Mouse (Mus musculus) heart, postnatal 10 days (tissue): ENCODE results near the gene Gsn. TPM values are rescaled to one million over a fixed set of nuclear protein-coding genes. Genes with fewer than 3 reads are reported as not detected.
A peak's percentile ranks its signal among the peaks of the same experiment; 100 is the strongest.

Source experiments
- DNase-seq, 2 experiments: peaks; one replicate each; pipeline ENCODE4 v3.0.0; 2021
- intact Hi-C: fragments of 180-260 bp; cut with DNase I; formaldehyde crosslinking; loops from one replicate; pipeline ENCODE4 v1.15.1; 2025
- total RNA-seq, 2 experiments: library from RNA; stranded (reverse); gene quantifications; 2 replicates each; pipeline ENCODE4 v1.2.3; 2021

The Gsn gene
- total RNA-seq, 2 experiments from 2014 or later, result 213 to 249 TPM

- intact Hi-C loops, result no loop called here
- DNase-seq, result no peak
These were observed 62.2 kb downstream of the Gsn start for GRCm38 (mm10) chr2:35318405-35318804.

- DNase-seq, result no peak
- intact Hi-C loops, result no loop called here
These were observed 64.2 kb downstream of the Gsn start for GRCm38 (mm10) chr2:35320399-35320798.

GRCm38 (mm10) chr2:35322404-35323164 is 66.4 kb downstream of the Gsn start:
- intact Hi-C loops, result no loop called here
- peak; percentile 88 to 89 for DNase-seq

- intact Hi-C loops, result no loop called here
- no peak for DNase-seq
These were observed 69.8 kb downstream of the Gsn start for GRCm38 (mm10) chr2:35325930-35326329.

DNA sequence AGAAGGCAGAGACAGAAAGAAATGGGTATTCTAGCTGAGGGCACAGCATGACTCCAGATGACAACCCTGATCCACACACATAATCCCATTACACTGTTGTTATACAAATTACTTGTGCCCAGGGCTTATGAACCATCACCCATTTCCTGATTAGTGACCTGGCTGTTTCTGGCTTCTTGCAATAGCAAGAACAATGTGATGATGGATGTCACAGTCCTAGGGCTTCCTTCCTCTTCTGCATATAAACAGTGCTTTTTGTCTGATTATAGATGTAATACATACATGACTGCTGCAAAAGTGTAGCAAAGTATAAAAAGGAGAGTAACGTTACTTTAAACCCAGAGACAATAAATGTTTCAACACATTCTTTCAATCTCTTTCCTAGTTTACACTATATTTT is 70.8 kb downstream of the Gsn start:
- intact Hi-C loops, result no loop called here
- DNase-seq, result no peak

- no peak for DNase-seq
- intact Hi-C loops, result no loop called here
These were observed 71.4 kb downstream of the Gsn start for GRCm38 (mm10) chr2:35327583-35327982.

DNA sequence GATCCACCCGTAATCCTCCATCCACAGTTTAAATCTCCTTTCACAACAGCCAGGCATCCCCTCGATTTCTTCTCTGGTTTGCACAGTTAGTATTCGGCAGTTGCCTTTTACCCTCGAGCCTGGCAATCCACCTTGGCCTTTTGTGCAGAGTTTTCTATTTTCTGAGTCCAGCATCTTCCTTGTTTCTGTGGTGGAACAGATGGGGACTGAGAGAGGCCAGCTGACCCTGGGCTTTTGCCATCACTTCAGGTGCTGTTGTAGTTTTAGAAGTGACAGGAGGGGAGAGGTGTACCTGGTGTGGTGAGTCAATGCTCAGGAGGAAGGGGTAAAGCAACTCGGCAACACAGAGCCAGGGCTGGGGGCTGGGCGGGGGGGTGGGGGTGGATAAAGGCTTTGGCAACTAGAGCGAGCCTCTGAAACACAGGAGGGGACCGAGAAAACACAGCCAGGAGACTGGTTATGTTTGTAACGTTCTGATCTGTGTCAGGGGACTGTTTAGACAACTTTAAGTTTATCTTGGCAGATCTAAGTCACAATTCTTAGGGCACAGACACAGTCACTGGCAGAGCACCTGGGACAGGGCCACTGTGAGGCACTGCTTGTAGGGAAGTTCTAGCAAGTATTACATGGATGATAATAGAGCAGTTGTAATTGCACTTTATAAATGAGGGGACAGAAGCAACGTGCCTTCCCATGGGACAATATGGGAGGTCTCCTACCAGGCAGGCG is 72.0 kb downstream of the Gsn start:
- no peak for DNase-seq
- intact Hi-C loops, result no loop called here

DNA sequence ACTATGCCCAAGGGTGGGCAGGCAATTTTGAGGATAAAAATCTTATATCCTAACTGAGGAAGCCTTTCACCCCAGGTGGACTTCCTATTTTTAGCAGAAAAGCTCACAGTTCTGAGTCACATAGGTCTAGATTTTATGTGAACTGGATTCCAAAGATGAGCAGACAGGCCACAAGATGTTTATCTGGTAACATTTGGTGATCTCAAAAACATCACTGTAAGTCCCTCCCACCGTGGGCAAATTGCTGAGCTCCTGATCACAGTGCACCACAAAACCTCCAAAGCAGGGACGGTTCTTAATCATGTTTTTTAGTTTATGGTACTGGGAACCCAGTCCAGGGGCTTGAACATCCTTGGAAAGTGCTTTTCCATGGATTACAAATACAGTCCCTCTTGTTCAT is 72.9 kb downstream of the Gsn start:
- DNase-seq, result no peak
- intact Hi-C loops, result no loop called here

DNA sequence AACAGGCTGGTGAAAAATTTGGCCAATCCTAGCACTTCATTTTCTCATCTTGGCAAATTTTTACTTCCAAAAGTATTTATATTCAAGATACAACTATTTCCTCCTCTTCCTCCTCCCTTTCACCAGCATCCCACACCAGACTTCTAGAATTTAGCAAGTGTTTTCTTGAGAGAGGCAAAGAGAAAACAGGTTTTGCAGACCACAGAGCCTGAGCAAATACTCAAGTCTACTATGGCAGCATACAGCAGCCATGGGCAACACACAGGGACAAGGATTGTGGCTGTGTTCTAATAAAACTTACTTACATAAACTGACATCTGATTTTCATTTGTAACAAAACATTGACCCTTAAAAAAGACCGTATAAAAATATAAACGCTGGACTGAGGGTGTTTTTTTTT is 75.0 kb downstream of the Gsn start:
- no peak for DNase-seq
- intact Hi-C loops, result no loop called here

DNA sequence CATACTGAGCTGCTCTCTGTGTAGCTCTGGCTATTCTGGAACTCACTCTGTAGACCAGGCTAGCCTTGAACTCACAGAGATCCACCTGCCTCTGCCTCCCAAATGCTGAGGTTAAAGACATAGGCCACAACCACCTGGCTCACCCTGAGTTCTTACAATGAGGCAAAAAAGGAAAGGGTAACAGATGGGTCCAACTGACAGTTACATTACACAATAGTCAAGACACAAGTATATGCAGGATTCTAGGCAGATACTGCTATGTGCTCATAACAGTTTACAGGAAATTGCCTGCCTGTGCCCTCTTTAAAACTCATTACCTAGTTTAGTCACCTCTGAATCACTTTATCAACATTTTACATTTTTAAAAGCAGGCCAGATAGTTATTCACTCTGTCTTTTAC is 77.5 kb downstream of the Gsn start:
- no peak for DNase-seq
- intact Hi-C loops, result no loop called here

DNA sequence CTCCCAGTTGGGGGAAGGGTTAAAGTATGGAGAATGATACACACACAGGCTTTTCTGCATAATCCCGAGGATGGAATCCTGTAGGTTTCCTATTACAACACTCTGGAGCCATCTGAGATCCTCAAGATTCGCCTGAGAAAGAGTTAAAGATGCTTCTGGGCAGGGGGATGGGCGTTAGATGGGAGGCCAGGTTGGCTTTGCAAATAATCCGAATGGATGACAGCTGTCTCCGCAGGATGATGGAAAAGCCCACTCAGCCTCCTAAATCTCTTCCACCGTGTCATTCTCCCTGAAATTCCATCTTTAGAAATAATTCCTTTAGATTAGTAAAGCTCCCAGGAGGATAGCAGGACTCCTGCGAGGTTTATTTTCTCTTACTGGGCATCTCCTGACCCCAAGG is 79.4 kb downstream of the Gsn start:
- intact Hi-C loops, result no loop called here
- DNase-seq, result no peak

GRCm38 (mm10) chr2:35336388-35337280 is 80.5 kb downstream of the Gsn start, which contains the start of gene Stom:
TSS of gene Stom (minus strand) at chr2:35336976.
- intact Hi-C loops, result no loop called here
- peak; percentile 100 for DNase-seq

- intact Hi-C loops, result no loop called here
- peak; percentile 27 to 44 for DNase-seq
These were observed 81.2 kb downstream of the Gsn start for GRCm38 (mm10) chr2:35337419-35337818.

DNA sequence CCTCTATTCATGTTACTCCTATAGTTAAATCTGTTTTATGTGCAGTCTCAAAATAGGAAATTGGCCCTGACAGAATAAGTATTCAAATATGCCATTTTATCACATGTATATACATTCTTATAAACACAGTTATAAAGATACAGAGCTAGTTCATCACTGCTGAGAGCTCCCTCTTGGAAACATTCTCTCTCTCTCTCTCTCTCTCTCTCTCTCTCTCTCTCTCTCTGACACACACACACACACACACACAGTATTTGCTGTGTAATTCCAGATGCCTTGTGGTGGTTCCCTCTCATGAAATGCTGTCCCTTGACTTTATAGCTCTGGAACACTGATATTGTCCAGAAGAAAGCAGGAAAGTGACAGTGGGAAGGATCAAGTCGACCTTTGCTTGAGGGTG is 81.9 kb downstream of the Gsn start:
- intact Hi-C loops, result no loop called here
- DNase-seq, result peak in 1 of 2 experiments; percentile 13

GRCm38 (mm10) chr2:35338707-35339106 is 82.5 kb downstream of the Gsn start:
- intact Hi-C loops, result no loop called here
- DNase-seq, result peak; percentile 50 to 56

- no peak for DNase-seq
- intact Hi-C loops, result no loop called here
These were observed 86.4 kb downstream of the Gsn start for GRCm38 (mm10) chr2:35342605-35343004.

DNA sequence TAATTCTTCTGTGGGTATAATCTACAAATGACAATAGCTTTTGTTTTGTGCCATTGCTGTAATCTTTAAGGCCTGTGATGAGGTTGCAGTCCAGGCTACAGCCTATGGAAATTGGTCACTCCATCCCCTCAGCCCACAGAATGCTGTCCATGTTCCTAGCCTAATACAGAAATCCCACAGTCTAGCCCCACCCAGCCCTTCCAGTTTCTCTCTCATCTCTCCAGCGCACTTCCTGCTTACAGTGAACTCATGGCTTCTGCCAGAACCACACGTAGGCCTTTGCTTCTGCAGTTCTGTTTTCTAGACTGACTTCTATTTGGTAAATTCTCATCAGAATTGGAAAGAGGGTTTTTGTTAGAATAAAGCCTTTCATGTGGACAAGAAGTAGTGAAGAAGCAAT is 89.8 kb downstream of the Gsn start:
- intact Hi-C loops, result no loop called here
- no peak for DNase-seq

- intact Hi-C loops, result loop anchor here (1.0 kb wide), 2 partner anchors 48 to 51 kb away; partner anchors contain the start of gene 4930402F06Rik
- peak; percentile 23 to 39 for DNase-seq
These were observed 93.0 kb downstream of the Gsn start for GRCm38 (mm10) chr2:35349184-35349583.
